In genomic region chr11:85843347-85843692, GRCm38 (mm10) we compare ENCODE assay signal across 7 mouse cellular contexts. TPM values are rescaled to one million over a fixed set of nuclear protein-coding genes. Genes with fewer than 3 reads are reported as not detected.
A peak's percentile ranks its signal among the peaks of the same experiment; 100 is the strongest.
DNase-seq lines count a peak whose midpoint lies in the region; ATAC-seq and TF ChIP-seq lines count a peak whose summit lies in the region.

No protein-coding gene starts in this region.

- H3K4me3 ChIP-seq in MEL (ENCODE audit: control insufficient read depth in 1 of 2, insufficient read depth in 1 of 2, low read depth in 2 of 2, low read length in 2 of 2) = peak overlapping the region; percentile 88 to 100
- H3K4me3 ChIP-seq in forebrain, embryonic 16.5 days (replicated peaks; ENCODE audit: low read length) = peak overlapping the region; percentile 41
- H3K4me3 ChIP-seq in hindbrain, embryonic 11.5 days (ENCODE audit: low read depth, low read length) = peak overlapping the region; percentile 42
- H3K4me3 ChIP-seq in midbrain, postnatal 0 days (ENCODE audit: low read depth, low read length) = peak overlapping the region; percentile 13
- peak overlapping the region; percentile 93 for H3K4me3 ChIP-seq in testis, adult 2 months (ENCODE audit: control insufficient read depth, low read depth, low read length)

- peak overlapping the region; percentile 67 for H3K4me2 ChIP-seq in forebrain, embryonic 16.5 days (ENCODE audit: low read length)
- peak overlapping the region; percentile 77 for H3K4me2 ChIP-seq in hindbrain, embryonic 11.5 days (replicated peaks; ENCODE audit: low read depth, low read length)
- peak overlapping the region; percentile 57 for H3K4me2 ChIP-seq in midbrain, postnatal 0 days (ENCODE audit: low read depth, low read length, poor library complexity, severe bottlenecking)

- peak; percentile 66 to 96 (median 94) for TF ChIP-seq CTCF in MEL (IDR thresholded peaks at IDR 0.05 in 2 of 3, conservative IDR thresholded peaks at IDR 0.05 in 1 of 3; ENCODE audit: control insufficient read depth in 1 of 3, insufficient read depth in 1 of 3, low read depth in 2 of 3, low read length in 3 of 3, poor library complexity in 1 of 3, severe bottlenecking in 1 of 3)
- peak; percentile 75 for TF ChIP-seq CTCF in midbrain, postnatal 0 days (IDR thresholded peaks at IDR 0.05)
- peak; percentile 64 for TF ChIP-seq CTCF in testis, adult 2 months (IDR thresholded peaks at IDR 0.05; ENCODE audit: control insufficient read depth, insufficient read depth, insufficient replicate concordance, low read depth, low read length)

- DNase-seq in MEL (ENCODE audit: low read depth, low spot score) = peak; percentile 96
- DNase-seq in adrenal gland, postnatal 25 days = peak; percentile 86
- peak; percentile 91 for DNase-seq in hindbrain, embryonic 11.5 days (ENCODE audit: low spot score)
- DNase-seq in liver = peak; percentile 72
- DNase-seq in midbrain, postnatal 0 days (ENCODE audit: low spot score) = peak; percentile 68

- no peaks in the 10 kb centered on the region for H3K36me3 ChIP-seq in MEL (ENCODE audit: control insufficient read depth in 1 of 2, insufficient read depth in 2 of 2, low read length in 2 of 2)
- H3K36me3 ChIP-seq in forebrain, embryonic 16.5 days (ENCODE audit: control insufficient read depth, insufficient read depth) = no peaks in the 10 kb centered on the region
- H3K36me3 ChIP-seq in hindbrain, embryonic 11.5 days (ENCODE audit: control insufficient read depth, insufficient read depth, low read length) = no peaks in the 10 kb centered on the region
- no peaks in the 10 kb centered on the region for H3K36me3 ChIP-seq in midbrain, postnatal 0 days (ENCODE audit: insufficient read depth, low read length)
- no peaks in the 10 kb centered on the region for H3K36me3 ChIP-seq in testis, adult 2 months (ENCODE audit: control insufficient read depth, insufficient read depth, low read length)

- peak overlapping the region; percentile 83 for H3K9ac ChIP-seq in MEL (ENCODE audit: control insufficient read depth, low read depth, low read length, poor library complexity, severe bottlenecking)
- H3K9ac ChIP-seq in forebrain, embryonic 16.5 days (replicated peaks; ENCODE audit: low read depth, low read length) = no peak overlapping the region
- H3K9ac ChIP-seq in hindbrain, embryonic 11.5 days (ENCODE audit: low read depth, low read length) = peak overlapping the region; percentile 46
- no peak overlapping the region for H3K9ac ChIP-seq in midbrain, postnatal 0 days (replicated peaks; ENCODE audit: low read length, poor library complexity, severe bottlenecking)

- H3K4me1 ChIP-seq in MEL (ENCODE audit: control insufficient read depth in 1 of 2, insufficient read depth in 2 of 2, low read length in 2 of 2) = peaks cover 0 to 3% of the 10 kb centered on the region in 2 experiments; a peak in 2 of 4 replicates
- peaks cover 29% of the 10 kb centered on the region for H3K4me1 ChIP-seq in forebrain, embryonic 16.5 days (replicated peaks; ENCODE audit: control insufficient read depth, insufficient read depth, low read length)
- peaks cover 7% of the 10 kb centered on the region; the same call in 1 of the 2 replicates for H3K4me1 ChIP-seq in hindbrain, embryonic 11.5 days (replicated peaks; ENCODE audit: control insufficient read depth, insufficient read depth, low read length)
- peaks cover 12% of the 10 kb centered on the region; the same call in 1 of the 2 replicates for H3K4me1 ChIP-seq in midbrain, postnatal 0 days (ENCODE audit: insufficient read depth, low read length)
- H3K4me1 ChIP-seq in testis, adult 2 months (ENCODE audit: control insufficient read depth, insufficient read depth, low read length) = peaks cover 61% of the 10 kb centered on the region

- H3K27ac ChIP-seq in MEL (ENCODE audit: control insufficient read depth, low read depth, low read length) = peak overlapping the region; percentile 48
- no peak overlapping the region for H3K27ac ChIP-seq in forebrain, embryonic 16.5 days (ENCODE audit: low read length)
- H3K27ac ChIP-seq in hindbrain, embryonic 11.5 days (ENCODE audit: low read depth, low read length) = peak overlapping the region; percentile 49; the same call in 1 of the 2 replicates
- no peak overlapping the region for H3K27ac ChIP-seq in midbrain, postnatal 0 days (ENCODE audit: low read depth, low read length)
- peak overlapping the region; percentile 29; the same call in 1 of the 2 replicates for H3K27ac ChIP-seq in testis, adult 2 months (ENCODE audit: control insufficient read depth, insufficient read depth, low read depth, low read length)

- ATAC-seq in forebrain, embryonic 16.5 days = peak; percentile 49
- ATAC-seq in hindbrain, embryonic 11.5 days (ENCODE audit: low FRiP score) = peak; percentile 69
- 0 out of 2 replicates have a peak, but pooled peaks have one; percentile 9 for ATAC-seq in midbrain, postnatal 0 days (ENCODE audit: low FRiP score)

- H3K27me3 ChIP-seq in MEL (ENCODE audit: control insufficient read depth in 1 of 2, insufficient read depth in 2 of 2, low read length in 2 of 2) = no peaks in the 10 kb centered on the region
- peaks cover 73% of the 10 kb centered on the region for H3K27me3 ChIP-seq in forebrain, embryonic 16.5 days (replicated peaks; ENCODE audit: control insufficient read depth, insufficient read depth, low read length)
- H3K27me3 ChIP-seq in hindbrain, embryonic 11.5 days (ENCODE audit: control insufficient read depth, insufficient read depth, low read length) = peaks cover 62% of the 10 kb centered on the region
- peaks cover 81% of the 10 kb centered on the region for H3K27me3 ChIP-seq in midbrain, postnatal 0 days (ENCODE audit: insufficient read depth, low read length)
- peaks cover 3% of the 10 kb centered on the region for H3K27me3 ChIP-seq in testis, adult 2 months (ENCODE audit: control insufficient read depth, insufficient read depth, low read length)

- under 1% methylated on average over 17 of the region's 18 CpGs for WGBS in forebrain, embryonic 16.5 days
- under 1% methylated on average over 18 of the region's 18 CpGs for WGBS in hindbrain, embryonic 11.5 days
- under 1% methylated on average over 18 of the region's 18 CpGs for WGBS in midbrain, postnatal 0 days

- no peak for TF ChIP-seq EP300 in MEL (IDR thresholded peaks at IDR 0.05; ENCODE audit: low read depth in 1 of 2, low read length in 2 of 2)

- peak; percentile 55 for TF ChIP-seq RAD21 in MEL (IDR thresholded peaks at IDR 0.05; ENCODE audit: low read depth, low read length)

- no peaks in the 10 kb centered on the region for H3K9me3 ChIP-seq in MEL (replicated peaks; ENCODE audit: insufficient read depth, low read length)
- no peaks in the 10 kb centered on the region for H3K9me3 ChIP-seq in forebrain, embryonic 16.5 days (ENCODE audit: control insufficient read depth, low read length)
- no peaks in the 10 kb centered on the region for H3K9me3 ChIP-seq in hindbrain, embryonic 11.5 days (ENCODE audit: control insufficient read depth, low read length)
- H3K9me3 ChIP-seq in midbrain, postnatal 0 days (ENCODE audit: low read length) = no peaks in the 10 kb centered on the region

- TF ChIP-seq POLR2A in MEL (IDR thresholded peaks at IDR 0.05; ENCODE audit: control insufficient read depth in 1 of 2, insufficient read depth in 1 of 2, low read depth in 1 of 2, low read length in 2 of 2, poor library complexity in 1 of 2) = no peak
- no peak; the same call in 1 of the 2 replicates for TF ChIP-seq POLR2A in testis, adult 2 months (IDR thresholded peaks at IDR 0.05; ENCODE audit: control insufficient read depth, low read depth, low read length)

- H3K79me2 ChIP-seq in MEL (ENCODE audit: control insufficient read depth, insufficient read depth, low read length, poor library complexity) = no peaks in the 10 kb centered on the region; the same call in 1 of the 2 replicates

TF ChIP-seq in MEL, 35 proteins besides CTCF, POLR2A, EP300 and RAD21 (continues in another document):
- no peak for TF ChIP-seq POLR2AphosphoS2 (IDR thresholded peaks at IDR 0.05; ENCODE audit: low read length)
- no peak for TF ChIP-seq MAFK (IDR thresholded peaks at IDR 0.05; ENCODE audit: borderline replicate concordance, low read depth, low read length)
- no peak for TF ChIP-seq POLR2AphosphoS5 (IDR thresholded peaks at IDR 0.05; ENCODE audit: borderline replicate concordance, low read depth, low read length)
- TF ChIP-seq MAZ (IDR thresholded peaks at IDR 0.05; ENCODE audit: low read depth, low read length) = peak; percentile 94; the same call in 1 of the 2 replicates

RNA-seq across cellular contexts. Expression of gene Gm11444, which starts 6.8 kb away (rescaled TPM):
- total RNA-seq in MEL (2012; rRNA removed) = not detected in 2 replicates
- polyA plus RNA-seq in MEL (2012; ENCODE audit: insufficient read depth in 1 of 2, insufficient read length in 2 of 2, low read depth in 1 of 2, low replicate concordance in 2 of 2, missing spikeins in 1 of 2) = under 1 TPM in 1 of 2 experiments, not detected in 1; 0.21 TPM
- total RNA-seq in adrenal gland, postnatal 25 days (2021) = not detected in 2 replicates
- polyA plus RNA-seq in forebrain, embryonic 16.5 days (2015; fragmentation: Nextera tagmentation; extraction: Ambion mirVana) = not detected in 2 replicates
- polyA plus RNA-seq in hindbrain, embryonic 11.5 days (2014; fragmentation: Nextera tagmentation; extraction: Ambion mirVana) = not detected in 2 replicates
- not detected in 2 replicates for total RNA-seq in midbrain, postnatal 0 days (2014; rRNA removed)
- polyA plus RNA-seq in midbrain, postnatal 0 days (2015; fragmentation: Nextera tagmentation; extraction: Ambion mirVana) = not detected in 2 replicates
- polyA plus RNA-seq in testis, adult 2 months (2012; rRNA removed) = 5.7 and 8.4 TPM in 2 replicates

RNA-seq across cellular contexts. Expression of gene Tbx2, which starts 11.0 kb away (rescaled TPM):
- not detected in 2 replicates for total RNA-seq in MEL (2012; rRNA removed)
- polyA plus RNA-seq in MEL (2012; ENCODE audit: insufficient read depth in 1 of 2, insufficient read length in 2 of 2, low read depth in 1 of 2, low replicate concordance in 2 of 2, missing spikeins in 1 of 2) = under 1 TPM in 1 of 2 experiments, not detected in 1; 0.01 TPM
- 25.6 and 27.5 TPM in 2 replicates for total RNA-seq in adrenal gland, postnatal 25 days (2021)
- 0.47 and 0.68 TPM in 2 replicates for polyA plus RNA-seq in forebrain, embryonic 16.5 days (2015; fragmentation: Nextera tagmentation; extraction: Ambion mirVana)
- 2.3 and 3.7 TPM in 2 replicates for polyA plus RNA-seq in hindbrain, embryonic 11.5 days (2014; fragmentation: Nextera tagmentation; extraction: Ambion mirVana)
- 3.9 and 4.4 TPM in 2 replicates for total RNA-seq in midbrain, postnatal 0 days (2014; rRNA removed)
- polyA plus RNA-seq in midbrain, postnatal 0 days (2015; fragmentation: Nextera tagmentation; extraction: Ambion mirVana) = 0.32 and 0.42 TPM in 2 replicates
- 2.3 and 4.0 TPM in 2 replicates for polyA plus RNA-seq in testis, adult 2 months (2012; rRNA removed)

RNA-seq across cellular contexts. Expression of gene Tbx4, which starts 42.9 kb away (rescaled TPM):
- total RNA-seq in MEL (2012; rRNA removed) = 0.07 and 0.12 TPM in 2 replicates
- polyA plus RNA-seq in MEL (2012; ENCODE audit: insufficient read depth in 1 of 2, insufficient read length in 2 of 2, low read depth in 1 of 2, low replicate concordance in 2 of 2, missing spikeins in 1 of 2) = under 1 TPM in 1 of 2 experiments, not detected in 1; 0.64 TPM
- not detected in 2 replicates for total RNA-seq in adrenal gland, postnatal 25 days (2021)
- 0.23 and 0.26 TPM in 2 replicates for polyA plus RNA-seq in forebrain, embryonic 16.5 days (2015; fragmentation: Nextera tagmentation; extraction: Ambion mirVana)
- polyA plus RNA-seq in hindbrain, embryonic 11.5 days (2014; fragmentation: Nextera tagmentation; extraction: Ambion mirVana) = 0.08 and 0.13 TPM in 2 replicates
- 0.05 and 0.27 TPM in 2 replicates for total RNA-seq in midbrain, postnatal 0 days (2014; rRNA removed)
- 0.20 and 0.37 TPM in 2 replicates for polyA plus RNA-seq in midbrain, postnatal 0 days (2015; fragmentation: Nextera tagmentation; extraction: Ambion mirVana)
- 0.61 TPM in 2 replicates for polyA plus RNA-seq in testis, adult 2 months (2012; rRNA removed)

Comparison
In these comparisons a context has a peak if more than half of its experiments do, and no peak if none do; other contexts are left out.
1. H3K27ac ChIP-seq: peak in MEL (single experiment), hindbrain, embryonic 11.5 days (single experiment) and testis, adult 2 months (single experiment); none in forebrain, embryonic 16.5 days (single experiment) and midbrain, postnatal 0 days (single experiment).
2. H3K4me3 ChIP-seq: peak in every context shown above with its lines; median percentile 94 in MEL; 93 in testis, adult 2 months; 42 in hindbrain, embryonic 11.5 days; 41 in forebrain, embryonic 16.5 days; 13 in midbrain, postnatal 0 days.
3. H3K9ac ChIP-seq: peak in MEL (single experiment) and hindbrain, embryonic 11.5 days (single experiment); none in forebrain, embryonic 16.5 days (single experiment) and midbrain, postnatal 0 days (single experiment).
4. ATAC-seq: peak in every context shown above with its lines; median percentile 69 in hindbrain, embryonic 11.5 days; 49 in forebrain, embryonic 16.5 days; 9 in midbrain, postnatal 0 days.
5. Peak in every context shown above with its lines, with median percentiles within 50 percentile points of each other: DNase-seq, CTCF ChIP-seq and H3K4me2 ChIP-seq.